Mouse (Mus musculus) thymus, adult 2 months (tissue): ENCODE data around the gene Sptlc2.

Experiments used
- CTCF ChIP-seq: fragments of 200-500 bp; IDR thresholded peaks from 2 replicates; pipeline ENCODE4 v1.5.1; 2012; ENCODE audit warnings: mild to moderate bottlenecking, control low read depth, low read length, moderate library complexity, borderline replicate concordance; ENCODE audit not compliant: control insufficient read depth, poor library complexity, insufficient read depth; ENCODE audit errors: extremely low read depth
- POLR2A ChIP-seq: fragments of 200-500 bp; IDR thresholded peaks from 2 replicates; pipeline ENCODE4 v1.6.1; 2012; ENCODE audit warnings: mild to moderate bottlenecking, low read length, control low read depth, moderate library complexity; ENCODE audit not compliant: control insufficient read depth, poor library complexity, insufficient read depth; ENCODE audit errors: extremely low read depth

DNA sequence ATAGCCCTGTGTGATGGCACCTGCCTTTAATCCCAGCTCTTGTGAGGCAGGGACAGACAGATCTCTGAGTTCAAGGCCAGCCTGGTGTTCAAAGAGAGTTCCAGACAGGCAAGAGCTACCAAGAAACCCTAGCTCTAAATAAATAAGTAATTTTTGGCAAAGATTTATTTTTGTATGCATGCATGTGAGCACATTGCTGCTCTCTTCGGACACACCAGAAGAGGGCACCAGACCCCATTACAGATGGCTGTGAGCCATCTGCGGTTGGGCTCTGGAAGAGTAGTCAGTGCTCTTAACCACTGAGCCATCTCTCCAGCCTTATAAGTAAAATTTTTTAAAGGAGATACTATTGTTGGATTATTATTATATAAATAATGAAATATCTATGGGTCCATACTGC lies 40.6 kb downstream of the Sptlc2 start:
- no peak for TF ChIP-seq POLR2A
- TF ChIP-seq CTCF = no peak
